Mouse (Mus musculus): ENCODE measurements around the gene Tmem47. TPM values are rescaled to one million over a fixed set of nuclear protein-coding genes. Genes with fewer than 3 reads are reported as not detected.

The Tmem47 gene
- total RNA-seq (2015) (not detected in 2 replicates), total RNA-seq (2017) (not detected in 2 replicates)

- ATAC-seq (replicated peaks; ENCODE audit: poor library complexity), result 0 out of 2 replicates have a peak, but pooled peaks have one; percentile 39
These were observed at the start of gene Tmem47 for GRCm38 (mm10) chrX:81070210-81070803. Gene Tmem47 (plus strand): TSS chrX:81070698.

- ATAC-seq (replicated peaks; ENCODE audit: poor library complexity), result no peak
These were observed 435 bp downstream of the Tmem47 start for GRCm38 (mm10) chrX:81070804-81071461.

GRCm38 (mm10) chrX:81071746-81072640, 1.5 kb downstream of the Tmem47 start:
- no peak for ATAC-seq (replicated peaks; ENCODE audit: poor library complexity)

- no peak for ATAC-seq (replicated peaks; ENCODE audit: poor library complexity)
These were observed 2.2 kb downstream of the Tmem47 start for GRCm38 (mm10) chrX:81072651-81073050.

GRCm38 (mm10) chrX:81073834-81074233, 3.3 kb downstream of the Tmem47 start:
- ATAC-seq (replicated peaks; ENCODE audit: poor library complexity), result no peak

- ATAC-seq (replicated peaks; ENCODE audit: poor library complexity), result no peak
These were observed 8.0 kb downstream of the Tmem47 start for GRCm38 (mm10) chrX:81078522-81078921.

GRCm38 (mm10) chrX:81080996-81081395, 10.5 kb downstream of the Tmem47 start:
- no peak for ATAC-seq (replicated peaks; ENCODE audit: poor library complexity)

- ATAC-seq (replicated peaks; ENCODE audit: poor library complexity), result no peak
These were observed 14.7 kb downstream of the Tmem47 start for GRCm38 (mm10) chrX:81085025-81085752.

- no peak for ATAC-seq (replicated peaks; ENCODE audit: poor library complexity)
These were observed 76.9 kb downstream of the Tmem47 start for GRCm38 (mm10) chrX:81147416-81147815.
